Mouse (Mus musculus) lung, embryonic 14.5 days (tissue): Measurements from ENCODE around the gene Krt87. TPM values are rescaled to one million over a fixed set of nuclear protein-coding genes. Genes with fewer than 3 reads are reported as not detected.

Experiments used
- ATAC-seq: fragments of 200-750 bp; cut with Nextera tagmentation; 2 replicates; pipeline ENCODE4 v1.8.0; 2017; ENCODE audit warnings: mild to moderate bottlenecking, moderate TSS enrichment, moderate library complexity; ENCODE audit not compliant: insufficient read depth
- DNase-seq: peaks from one replicate; pipeline ENCODE4 v3.0.0-alpha.2; 2015
- H3K27ac ChIP-seq: fragments of 300-500 bp; sonication (generic); 2 replicates; pipeline ENCODE4 v1.5.1; 2014; ENCODE audit warnings: low read depth, mild to moderate bottlenecking, moderate library complexity
- H3K27me3 ChIP-seq: fragments of 300-500 bp; sonication (generic); 2 replicates; pipeline ENCODE4 v1.6.1; 2014; ENCODE audit warnings: low read length, control low read depth; ENCODE audit not compliant: insufficient read depth
- H3K36me3 ChIP-seq: fragments of 300-500 bp; sonication (generic); 2 replicates; pipeline ENCODE4 v1.6.1; 2014; ENCODE audit warnings: control low read depth; ENCODE audit not compliant: insufficient read depth
- H3K4me1 ChIP-seq: fragments of 300-500 bp; sonication (generic); 2 replicates; pipeline ENCODE4 v1.6.1; 2014; ENCODE audit warnings: antibody characterized with exemption, control low read depth; ENCODE audit not compliant: insufficient read depth
- H3K4me2 ChIP-seq: fragments of 300-500 bp; sonication (generic); 2 replicates; pipeline ENCODE4 v1.6.1; 2014; ENCODE audit warnings: mild to moderate bottlenecking
- H3K4me3 ChIP-seq: fragments of 300-500 bp; sonication (generic); 2 replicates; pipeline ENCODE4 v1.5.1; 2014; ENCODE audit warnings: low read depth, low read length
- H3K9ac ChIP-seq: fragments of 300-500 bp; sonication (generic); 2 replicates; pipeline ENCODE4 v1.6.1; 2014
- H3K9me3 ChIP-seq: fragments of 300-500 bp; sonication (generic); 2 replicates; pipeline ENCODE4 v1.6.1; 2016; ENCODE audit warnings: low read depth, low read length, control low read depth
- CTCF ChIP-seq: IDR thresholded peaks from 2 replicates; pipeline ENCODE4 v1.5.1; 2016; ENCODE audit warnings: antibody characterized with exemption, low read depth
- WGBS: fragments of 180-500 bp; shearing (Covaris S2); extraction: QIAGEN DNeasy Blood & Tissue Kit; methylation state at CpG from one replicate; pipeline ENCODE4 v1.1.7; 2014; 5-methylcytosine and 5-hydroxymethylcytosine counted together
- polyA plus RNA-seq: library from polyadenylated mRNA; unstranded; fragments of >200 nt; fragmentation: Nextera tagmentation; extraction: Ambion mirVana; gene quantifications from 2 replicates; pipeline ENCODE4 v1.2.1, GENCODE M21; 2014

Krt87 gene
- polyA plus RNA-seq, 1 experiment from 2014 or later, result 0.22 TPM

DNA sequence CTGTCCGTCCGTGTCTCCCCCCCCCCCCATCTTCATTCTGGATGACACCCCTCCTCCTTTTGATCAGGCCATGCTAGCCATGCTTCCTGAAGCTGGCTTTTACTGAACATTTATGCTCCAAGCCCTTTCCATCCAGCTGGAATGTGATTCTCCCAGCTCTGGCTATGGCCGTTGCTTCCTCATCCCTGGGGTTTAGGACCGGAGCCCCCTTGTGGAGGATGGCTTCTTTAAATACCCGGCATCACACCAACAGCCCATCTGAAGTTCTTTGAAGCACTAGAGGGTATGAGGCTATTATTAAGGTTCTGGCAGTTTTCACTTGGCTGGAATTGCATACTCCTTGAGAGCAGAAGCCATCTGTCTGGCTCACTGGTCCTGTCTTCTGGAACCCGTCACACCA lies 17.7 kb downstream of the Krt87 start:
- Histone ChIP-seq H3K4me1 (no peaks in the 10 kb centered on the region), H3K4me3 (no peak overlapping the region)

DNA sequence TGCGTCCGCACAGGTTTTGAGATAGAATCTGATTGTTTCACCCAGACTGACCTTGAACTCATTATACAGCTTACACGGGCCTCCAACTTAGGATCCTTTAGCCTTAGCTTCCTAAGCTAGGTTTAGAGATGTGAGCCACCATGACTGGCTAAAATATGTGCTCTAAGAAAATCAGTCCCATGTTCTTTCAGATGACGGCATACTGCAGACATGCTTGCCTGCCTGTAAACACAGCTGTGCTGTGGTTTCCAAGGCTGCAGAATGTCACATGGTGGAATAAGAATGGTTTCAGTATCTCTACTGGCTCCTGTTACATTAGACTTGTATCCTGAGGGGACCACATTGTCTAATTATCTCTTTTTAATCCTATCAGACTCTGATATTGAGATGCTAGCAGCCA lies 19.7 kb downstream of the Krt87 start:
- no peak overlapping the region for H3K4me3 ChIP-seq
- peaks cover 18% of the 10 kb centered on the region for H3K36me3 ChIP-seq
- TF ChIP-seq CTCF, result no peak
- H3K4me1 ChIP-seq, result peaks cover 7% of the 10 kb centered on the region; the same call in 1 of the 2 replicates
- no peaks in the 10 kb centered on the region for H3K9me3 ChIP-seq
- H3K9ac ChIP-seq, result no peak overlapping the region
- peaks cover 5% of the 10 kb centered on the region; the same call in 1 of the 2 replicates for H3K27me3 ChIP-seq
- WGBS, result 70% methylated on average over 4 of the region's 4 CpGs
- no peak overlapping the region for H3K27ac ChIP-seq
- no peak for DNase-seq
- ATAC-seq, result no peak
- H3K4me2 ChIP-seq, result no peak overlapping the region

More for the DNA sequence above, 17.7 kb downstream of the Krt87 start:
- TF ChIP-seq CTCF, result peak; percentile 64
- Histone ChIP-seq H3K27me3 (no peaks in the 10 kb centered on the region), H3K4me2 (no peak overlapping the region), H3K9me3 (no peaks in the 10 kb centered on the region), H3K9ac (no peak overlapping the region), H3K36me3 (peaks cover 22% of the 10 kb centered on the region), H3K27ac (no peak overlapping the region)
- DNase-seq (peak; percentile 69), ATAC-seq (no peak)
- WGBS, result 56% methylated on average over 6 of the region's 6 CpGs

DNA sequence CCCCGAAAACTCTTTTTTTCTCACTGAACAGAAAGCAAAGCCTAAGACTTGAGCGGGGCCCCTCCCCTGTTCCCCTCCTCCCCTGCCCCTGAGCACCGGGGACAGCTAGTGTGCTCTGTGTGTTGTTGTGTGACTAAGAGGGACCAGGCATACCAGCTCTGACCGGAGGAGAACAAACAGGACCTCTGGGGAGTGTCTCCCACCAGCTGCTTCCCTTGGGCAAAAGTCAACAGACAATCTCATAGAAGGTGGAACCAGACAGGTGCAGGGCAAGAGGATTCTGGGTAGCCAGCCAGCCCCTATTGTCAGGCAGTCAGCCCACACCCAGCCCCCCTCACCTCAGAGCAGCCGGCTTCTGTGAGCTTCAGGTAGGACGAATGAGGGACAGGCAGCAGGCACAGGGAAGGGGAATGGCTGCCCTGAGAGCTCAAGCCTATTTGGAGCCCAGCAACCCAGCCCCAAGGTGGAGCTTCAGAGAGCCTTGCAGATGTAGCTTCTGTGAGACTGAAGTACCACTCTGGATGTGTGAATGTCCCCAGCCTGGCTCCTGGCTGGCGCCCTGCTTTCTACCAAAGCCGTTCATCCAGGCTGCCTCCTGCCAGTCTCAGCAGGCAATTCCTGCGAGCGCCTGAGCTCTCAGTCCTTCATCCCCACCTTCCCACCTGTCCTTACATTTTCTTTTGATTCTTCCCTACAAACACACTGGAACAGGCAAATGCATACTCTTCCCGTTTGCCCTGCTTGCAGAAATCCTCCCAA lies 23.6 kb downstream of the Krt87 start:
- H3K4me1 ChIP-seq, result peaks cover 7% of the 10 kb centered on the region; the same call in 1 of the 2 replicates
- H3K9me3 ChIP-seq, result no peaks in the 10 kb centered on the region
- H3K27ac ChIP-seq, result peak overlapping the region; percentile 63; the same call in 1 of the 2 replicates
- H3K36me3 ChIP-seq, result peaks cover 4% of the 10 kb centered on the region; the same call in 1 of the 2 replicates
- 31% methylated on average over 11 of the region's 11 CpGs for WGBS
- TF ChIP-seq CTCF, result no peak
- H3K27me3 ChIP-seq, result peaks cover 8% of the 10 kb centered on the region; the same call in 1 of the 2 replicates
- H3K4me2 ChIP-seq, result peak overlapping the region; percentile 58
- ATAC-seq (no peak), DNase-seq (no peak)
- no peak overlapping the region for H3K9ac ChIP-seq
- no peak overlapping the region for H3K4me3 ChIP-seq

DNA sequence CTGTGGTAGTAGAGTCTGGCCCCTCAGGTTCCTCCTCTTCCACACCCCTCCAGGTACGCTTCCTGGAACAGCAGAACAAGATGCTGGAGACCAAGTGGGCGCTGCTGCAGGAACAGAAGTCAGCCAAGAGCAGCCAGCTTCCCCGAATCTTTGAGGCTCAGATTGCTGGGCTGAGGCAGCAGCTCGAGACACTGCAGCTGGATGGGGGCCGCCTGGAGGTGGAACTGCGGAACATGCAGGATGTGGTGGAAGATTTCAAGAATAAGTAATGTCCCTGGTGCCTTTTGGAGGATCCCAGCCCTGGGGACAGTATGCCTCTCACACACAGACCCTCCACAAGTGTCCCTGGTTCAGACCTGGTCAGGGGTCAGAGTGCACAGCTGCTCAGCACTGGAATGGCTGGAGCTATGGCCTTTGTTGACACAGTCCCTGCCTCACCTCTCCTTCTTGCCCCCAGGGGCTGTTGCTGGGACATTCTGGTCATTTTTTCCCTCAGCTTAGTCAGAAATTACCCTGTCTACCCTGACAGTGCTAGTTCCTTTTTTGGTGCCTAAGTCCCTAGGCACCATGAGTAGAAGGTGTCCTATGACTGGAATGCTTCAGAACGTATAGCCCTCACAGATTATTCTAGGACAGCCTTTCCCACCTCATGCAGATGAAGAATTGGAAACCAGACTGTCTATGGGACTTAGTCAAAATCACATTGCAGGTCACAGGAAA lies 24.5 kb downstream of the Krt87 start:
- Histone ChIP-seq H3K4me1 (peaks cover 7% of the 10 kb centered on the region; the same call in 1 of the 2 replicates), H3K27me3 (peaks cover 8% of the 10 kb centered on the region; the same call in 1 of the 2 replicates), H3K4me3 (peak overlapping the region; percentile 40), H3K4me2 (peak overlapping the region; percentile 58), H3K27ac (peak overlapping the region; percentile 85), H3K36me3 (no peaks in the 10 kb centered on the region), H3K9ac (no peak overlapping the region), H3K9me3 (no peaks in the 10 kb centered on the region)
- peak; percentile 49 for TF ChIP-seq CTCF
- no peak for ATAC-seq
- peak; percentile 44 for DNase-seq
- WGBS, result 20% methylated on average over 7 of the region's 7 CpGs

DNA sequence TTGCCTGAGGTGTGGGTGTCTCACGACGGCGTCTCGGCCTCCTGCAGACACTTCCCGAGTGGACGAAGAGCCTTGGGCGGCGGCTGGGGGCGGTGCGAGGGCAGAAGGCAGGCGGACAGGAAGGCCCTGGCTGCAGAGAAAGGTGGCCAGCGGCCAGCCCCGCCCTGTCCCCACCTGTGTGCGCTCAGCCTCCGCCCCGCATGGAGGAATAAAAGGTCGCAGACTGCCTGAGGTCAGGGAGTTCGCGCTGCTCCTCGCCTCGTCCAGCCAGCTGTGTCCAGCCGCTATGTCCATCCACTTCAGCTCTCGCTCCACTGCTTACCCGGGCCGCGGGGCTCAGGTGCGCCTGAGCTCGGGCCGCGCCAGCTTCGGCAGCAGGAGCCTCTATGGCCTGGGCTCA lies 26.4 kb downstream of the Krt87 start:
- peaks cover 8% of the 10 kb centered on the region; the same call in 1 of the 2 replicates for H3K27me3 ChIP-seq
- peak overlapping the region; percentile 58 for H3K4me2 ChIP-seq
- H3K9me3 ChIP-seq, result no peaks in the 10 kb centered on the region
- peak overlapping the region; percentile 40 for H3K4me3 ChIP-seq
- H3K36me3 ChIP-seq, result no peaks in the 10 kb centered on the region
- H3K9ac ChIP-seq, result peak overlapping the region; percentile 53
- H3K4me1 ChIP-seq, result peaks cover 7% of the 10 kb centered on the region; the same call in 1 of the 2 replicates
- peak overlapping the region; percentile 85 for H3K27ac ChIP-seq
- TF ChIP-seq CTCF, result no peak
- WGBS, result 14% methylated on average over 31 of the region's 31 CpGs
- no peak for DNase-seq
- ATAC-seq, result 0 out of 2 replicates have a peak, but pooled peaks have one; percentile 30

DNA sequence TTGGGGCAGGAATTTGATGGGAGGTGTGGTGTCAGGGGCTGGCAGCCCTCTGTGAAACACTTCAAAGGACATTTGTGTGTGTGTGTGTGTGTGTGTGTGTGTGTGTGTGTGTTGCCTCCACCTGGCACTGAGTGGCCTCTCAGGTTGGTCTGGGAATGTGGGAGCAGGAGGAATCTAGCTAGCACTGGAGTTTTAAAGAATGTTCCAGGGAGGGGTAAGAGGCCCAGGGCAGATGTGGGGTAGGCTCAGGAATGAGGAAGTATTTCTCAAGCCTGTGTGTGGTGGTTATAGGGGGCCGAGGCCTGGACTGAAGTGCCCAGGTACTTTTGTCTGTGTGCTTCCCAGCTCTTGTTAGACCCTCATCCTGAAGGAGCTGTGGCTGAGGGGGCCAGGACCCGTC lies 27.8 kb downstream of the Krt87 start, which contains the start of gene Krt7:
Gene Krt7 (plus strand): TSS at position 269 of the 400 bp plus-strand sequence.
- H3K9me3 ChIP-seq, result no peaks in the 10 kb centered on the region
- H3K27me3 ChIP-seq, result peaks cover 8% of the 10 kb centered on the region; the same call in 1 of the 2 replicates
- WGBS, result 13% methylated on average over 2 of the region's 2 CpGs
- H3K4me1 ChIP-seq, result peaks cover 7% of the 10 kb centered on the region; the same call in 1 of the 2 replicates
- H3K27ac ChIP-seq, result peak within 1 kb of the TSS; percentile 85
- peak within 1 kb of the TSS; percentile 58 for H3K4me2 ChIP-seq
- peak within 1 kb of the TSS; percentile 53 for H3K9ac ChIP-seq
- peak within 1 kb of the TSS; percentile 40 for H3K4me3 ChIP-seq
- DNase-seq, result peak; percentile 59
- no peak for TF ChIP-seq CTCF
- H3K36me3 ChIP-seq, result no peaks in the 10 kb centered on the region
- peak; percentile 86 for ATAC-seq

DNA sequence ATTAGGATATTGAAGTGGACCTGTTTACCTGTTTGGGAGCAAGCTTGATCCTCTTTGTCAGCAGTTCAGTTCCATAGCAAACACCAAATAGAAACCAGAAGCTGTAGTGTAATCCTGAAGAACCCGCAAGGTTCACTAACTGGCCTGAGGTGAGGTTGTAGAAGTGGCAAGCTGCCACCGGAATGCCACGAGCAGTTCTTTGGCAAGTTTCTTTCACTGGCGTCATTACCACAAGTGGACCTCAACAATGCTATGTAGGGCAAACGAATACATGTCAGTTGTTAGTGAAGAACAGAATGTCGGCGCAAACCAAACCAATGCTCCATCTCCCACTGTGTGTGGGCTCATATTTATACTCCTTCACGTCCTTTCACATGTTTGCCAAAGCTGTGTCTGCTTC lies 40.3 kb downstream of the Krt87 start:
- Histone ChIP-seq H3K4me2 (no peak overlapping the region), H3K36me3 (no peaks in the 10 kb centered on the region), H3K9ac (no peak overlapping the region), H3K27me3 (no peaks in the 10 kb centered on the region), H3K4me3 (no peak overlapping the region), H3K9me3 (no peaks in the 10 kb centered on the region), H3K4me1 (no peaks in the 10 kb centered on the region), H3K27ac (no peak overlapping the region)
- TF ChIP-seq CTCF, result no peak
- 75% methylated on average over 8 of the region's 8 CpGs for WGBS
- no peak for DNase-seq
- no peak for ATAC-seq
